Mouse (Mus musculus) neural tube, embryonic 14.5 days (tissue): ENCODE results near the gene Olfr67. TPM values are rescaled to one million over a fixed set of nuclear protein-coding genes. Genes with fewer than 3 reads are reported as not detected.
"Not testable (repeated sequence)": the region's sequence is repeated elsewhere in the genome, so short reads cannot be mapped to it uniquely, and the experiment has no call there.

Experiments
- ATAC-seq: fragments of 200-750 bp; cut with Nextera tagmentation; 2 replicates; pipeline ENCODE4 v1.8.0; 2017; ENCODE audit warnings: low read depth, mild to moderate bottlenecking, moderate TSS enrichment, moderate library complexity
- H3K27ac ChIP-seq: fragments of 300-500 bp; sonication (generic); 2 replicates; pipeline ENCODE4 v1.5.1; 2014; ENCODE audit warnings: low read depth, mild to moderate bottlenecking, control low read depth, low read length, moderate library complexity, mixed read lengths
- H3K27me3 ChIP-seq: fragments of 300-500 bp; sonication (generic); 2 replicates; pipeline ENCODE4 v1.6.1; 2014; ENCODE audit warnings: low read length; ENCODE audit not compliant: control insufficient read depth, insufficient read depth
- H3K36me3 ChIP-seq: fragments of 300-500 bp; sonication (generic); 2 replicates; pipeline ENCODE4 v1.6.1; 2014; ENCODE audit warnings: low read length, mixed read lengths; ENCODE audit not compliant: control insufficient read depth, insufficient read depth
- H3K4me1 ChIP-seq: fragments of 300-500 bp; sonication (generic); 2 replicates; pipeline ENCODE4 v1.6.1; 2014; ENCODE audit warnings: low read length; ENCODE audit not compliant: control insufficient read depth, insufficient read depth
- H3K4me2 ChIP-seq: fragments of 300-500 bp; sonication (generic); 2 replicates; pipeline ENCODE4 v1.6.1; 2014; ENCODE audit warnings: mild to moderate bottlenecking, low read depth, low read length, control low read depth
- H3K4me3 ChIP-seq: fragments of 300-500 bp; sonication (generic); 2 replicates; pipeline ENCODE4 v1.5.1; 2014; ENCODE audit warnings: low read depth, low read length, control low read depth, mixed read lengths
- H3K9ac ChIP-seq: fragments of 300-500 bp; sonication (generic); replicated peaks from 2 replicates; pipeline ENCODE4 v1.6.1; 2014; ENCODE audit warnings: low read depth, mild to moderate bottlenecking, control low read depth, low read length, mixed read lengths
- H3K9me3 ChIP-seq: fragments of 300-500 bp; sonication (generic); 2 replicates; pipeline ENCODE4 v1.6.1; 2016; ENCODE audit warnings: low read length; ENCODE audit not compliant: control insufficient read depth
- WGBS: fragments of 180-500 bp; shearing (Covaris S2); extraction: QIAGEN DNeasy Blood & Tissue Kit; methylation state at CpG from one replicate; pipeline ENCODE4 v1.1.7; 2014; 5-methylcytosine and 5-hydroxymethylcytosine counted together
- polyA plus RNA-seq: library from polyadenylated mRNA; unstranded; fragments of >200 nt; fragmentation: Nextera tagmentation; extraction: Ambion mirVana; gene quantifications from 2 replicates; pipeline ENCODE4 v1.2.1, GENCODE M21; 2014

Gene Olfr67
- polyA plus RNA-seq, 1 experiment from 2014 or later, result not detected

DNA sequence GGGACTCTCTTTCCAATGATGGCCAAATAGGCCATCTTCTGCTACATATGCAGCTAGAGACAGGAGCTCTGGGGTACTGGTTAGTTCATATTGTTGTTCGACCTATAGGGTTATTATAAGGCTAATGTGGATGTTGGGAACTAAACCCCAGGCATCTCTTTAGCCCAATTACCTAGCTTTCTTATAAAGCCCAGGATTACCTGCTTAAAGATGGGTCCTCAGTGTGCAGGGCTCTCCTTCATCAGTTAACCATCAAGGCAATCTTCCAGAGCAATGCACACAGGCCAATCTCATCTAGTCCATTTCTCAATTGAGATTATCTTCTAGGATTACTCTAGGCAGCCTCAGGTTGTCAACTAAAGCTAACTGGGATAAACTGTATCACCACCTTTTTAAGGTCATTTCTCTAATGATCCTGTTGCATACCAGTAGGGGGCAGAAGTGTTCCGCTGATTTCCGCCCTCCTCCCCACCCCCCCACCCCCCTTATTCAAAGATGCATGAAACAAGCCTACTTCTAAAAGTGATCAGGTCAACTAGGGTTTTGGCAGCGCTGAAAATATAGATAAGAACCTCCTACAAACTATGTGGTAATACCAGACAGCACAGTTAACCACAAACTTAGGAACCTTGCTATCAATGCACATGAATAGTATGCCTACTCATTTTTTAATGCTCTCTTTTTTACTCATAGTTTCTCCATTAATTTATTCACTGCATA, 1.2 kb upstream of the Olfr67 start:
- no peaks in the 10 kb centered on the region for H3K36me3 ChIP-seq
- 31% methylated on average over 4 of the region's 4 CpGs for WGBS
- H3K4me2 ChIP-seq, result no peak overlapping the region
- no peak overlapping the region for H3K27ac ChIP-seq
- H3K9ac ChIP-seq, result no peak overlapping the region
- no peaks in the 10 kb centered on the region for H3K27me3 ChIP-seq
- no peak for ATAC-seq
- no peaks in the 10 kb centered on the region for H3K9me3 ChIP-seq
- no peak overlapping the region for H3K4me3 ChIP-seq
- H3K4me1 ChIP-seq, result no peaks in the 10 kb centered on the region

- Histone ChIP-seq H3K4me1 (no peaks in the 10 kb centered on the region), H3K9me3 (no peaks in the 10 kb centered on the region), H3K4me3 (no peak within 1 kb of the TSS), H3K27ac (no peak within 1 kb of the TSS), H3K36me3 (no peaks in the 10 kb centered on the region), H3K27me3 (no peaks in the 10 kb centered on the region), H3K4me2 (no peak within 1 kb of the TSS), H3K9ac (no peak within 1 kb of the TSS)
- WGBS, result 81% methylated on average over 3 of the region's 3 CpGs
- ATAC-seq, result no peak
Measured at GRCm38 (mm10) chr7:103779598-103779997, 12.0 kb downstream of the Olfr67 start, which contains the start of gene Olfr68. Gene Olfr68, minus strand, starts transcription at chr7:103779698.

DNA sequence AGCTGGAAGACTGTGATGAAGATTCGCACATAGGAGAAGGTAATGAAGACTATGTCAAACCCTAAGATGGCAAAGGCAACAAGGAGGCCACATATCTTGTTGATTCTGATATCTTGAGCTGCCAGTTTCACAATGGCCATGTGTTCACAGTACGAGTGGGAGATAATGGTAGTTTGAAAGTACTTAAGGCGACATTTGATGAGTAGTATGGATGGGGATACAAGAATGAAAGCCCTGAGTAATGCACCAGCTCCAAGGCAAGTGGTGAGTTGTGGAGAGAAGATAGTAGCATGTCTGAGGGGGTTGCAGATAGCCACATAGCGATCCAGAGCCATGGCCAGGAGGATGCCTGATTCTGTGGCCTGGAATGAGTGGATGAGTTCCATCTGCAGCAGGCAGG, 14.0 kb downstream of the Olfr67 start:
- H3K9me3 ChIP-seq, H3K27ac ChIP-seq, H3K36me3 ChIP-seq, H3K9ac ChIP-seq, H3K27me3 ChIP-seq, H3K4me2 ChIP-seq, H3K4me3 ChIP-seq, ATAC-seq, H3K4me1 ChIP-seq: not testable (repeated sequence)
- 94% methylated on average over 4 of the region's 4 CpGs for WGBS

- no peak for ATAC-seq
- 81% methylated on average over 2 of the region's 2 CpGs for WGBS
- Histone ChIP-seq H3K9ac (no peak within 1 kb of the TSS), H3K36me3 (no peaks in the 10 kb centered on the region), H3K27me3 (no peaks in the 10 kb centered on the region), H3K27ac (no peak within 1 kb of the TSS), H3K4me3 (no peak within 1 kb of the TSS), H3K4me1 (no peaks in the 10 kb centered on the region), H3K9me3 (no peaks in the 10 kb centered on the region), H3K4me2 (no peak within 1 kb of the TSS)
Measured at GRCm38 (mm10) chr7:103771494-103771893, 20.1 kb downstream of the Olfr67 start, which contains the start of gene Olfr69. Gene Olfr69, minus strand, starts transcription at chr7:103771594.

DNA sequence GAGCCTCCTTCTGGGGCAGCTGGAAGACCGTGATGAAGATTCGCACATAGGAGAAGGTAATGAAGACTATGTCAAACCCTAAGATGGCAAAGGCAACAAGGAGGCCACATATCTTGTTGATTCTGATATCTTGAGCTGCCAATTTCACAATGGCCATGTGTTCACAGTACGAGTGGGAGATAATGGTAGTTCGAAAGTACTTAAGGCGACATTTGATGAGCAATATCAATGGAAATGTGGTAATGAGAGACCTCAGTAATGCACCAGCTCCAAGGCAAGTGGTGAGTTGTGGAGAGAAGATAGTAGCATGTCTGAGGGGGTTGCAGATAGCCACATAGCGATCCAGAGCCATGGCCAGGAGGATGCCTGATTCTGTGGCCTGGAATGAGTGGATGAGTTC, 23.9 kb downstream of the Olfr67 start:
- H3K4me1 ChIP-seq, H3K27ac ChIP-seq, H3K9me3 ChIP-seq, H3K36me3 ChIP-seq, H3K27me3 ChIP-seq, H3K9ac ChIP-seq, H3K4me2 ChIP-seq, H3K4me3 ChIP-seq, ATAC-seq: not testable (repeated sequence)
- WGBS, result 95% methylated on average over 6 of the region's 6 CpGs

- not testable (repeated sequence) for H3K27me3 ChIP-seq, H3K4me1 ChIP-seq, H3K36me3 ChIP-seq, H3K4me2 ChIP-seq, H3K4me3 ChIP-seq, H3K9ac ChIP-seq, ATAC-seq, H3K27ac ChIP-seq, H3K9me3 ChIP-seq
- WGBS, result 83% methylated on average over 6 of the region's 6 CpGs
Measured at GRCm38 (mm10) chr7:103762212-103762611, 29.4 kb downstream of the Olfr67 start.

DNA sequence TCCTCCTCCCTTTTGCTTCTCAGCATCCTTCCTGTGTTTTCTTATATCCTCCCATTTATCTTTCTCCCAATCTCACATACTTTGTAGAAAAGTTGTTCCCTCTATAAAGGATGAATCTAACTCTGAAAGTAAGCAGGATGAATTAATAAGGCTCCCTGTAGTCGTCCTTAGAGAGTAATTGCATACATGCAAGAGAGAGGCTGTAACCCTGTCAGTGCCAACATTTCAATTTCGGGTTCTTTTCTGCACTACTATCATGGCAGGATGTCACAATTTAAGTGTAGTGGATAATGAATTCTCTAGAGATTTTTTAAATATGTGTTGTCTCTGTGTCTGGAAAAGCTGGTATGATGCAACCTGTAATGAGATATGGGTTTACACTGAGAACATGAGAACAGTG, 34.4 kb downstream of the Olfr67 start, which contains the start of gene Olfr630:
Gene Olfr630, minus strand, starts transcription at position 101 of the 400 bp plus-strand sequence.
- Histone ChIP-seq H3K9ac (no peak within 1 kb of the TSS), H3K4me3 (no peak within 1 kb of the TSS), H3K4me1 (no peaks in the 10 kb centered on the region), H3K36me3 (no peaks in the 10 kb centered on the region), H3K9me3 (no peaks in the 10 kb centered on the region), H3K27ac (no peak within 1 kb of the TSS), H3K4me2 (no peak within 1 kb of the TSS), H3K27me3 (no peaks in the 10 kb centered on the region)
- WGBS, result 49% methylated on average over 2 of the region's 2 CpGs
- no peak for ATAC-seq

GRCm38 (mm10) chr7:103744843-103745242, 46.8 kb downstream of the Olfr67 start, which contains the start of gene Olfr629:
Gene Olfr629, minus strand, starts transcription at chr7:103744943.
- H3K36me3 ChIP-seq, result no peaks in the 10 kb centered on the region
- no peaks in the 10 kb centered on the region for H3K27me3 ChIP-seq
- H3K4me3 ChIP-seq, result no peak within 1 kb of the TSS
- WGBS, result 82% methylated on average over 2 of the region's 2 CpGs
- H3K4me1 ChIP-seq, result no peaks in the 10 kb centered on the region
- H3K9ac ChIP-seq, result no peak within 1 kb of the TSS
- no peaks in the 10 kb centered on the region for H3K9me3 ChIP-seq
- no peak within 1 kb of the TSS for H3K27ac ChIP-seq
- no peak for ATAC-seq
- H3K4me2 ChIP-seq, result no peak within 1 kb of the TSS
